Mouse (Mus musculus) urinary bladder, postnatal 36 days (tissue): ENCODE data around the gene Tcf7.

Source experiments
- DNase-seq, 2 experiments: peaks; one replicate each; pipeline ENCODE4 v3.0.0; 2022; ENCODE audit warnings: low spot score in 2 of 2, mixed read lengths in 1 of 2

Gene Tcf7

GRCm38 (mm10) chr11:52282774-52283595 lies at the start of gene Tcf7:
Tcf7 (minus strand) TSS chr11:52283014.
- peak; percentile 38 to 50 for DNase-seq

- DNase-seq, result no peak
These were observed 44.5 kb upstream of the Tcf7 start for GRCm38 (mm10) chr11:52327313-52327712.

- DNase-seq, result no peak
These were observed 41.9 kb upstream of the Tcf7 start for GRCm38 (mm10) chr11:52324442-52325367.

- DNase-seq, result no peak
These were observed 38.7 kb upstream of the Tcf7 start for GRCm38 (mm10) chr11:52321540-52321939.

GRCm38 (mm10) chr11:52320529-52320928 lies 37.7 kb upstream of the Tcf7 start:
- DNase-seq, result no peak

- DNase-seq, result no peak
These were observed 36.9 kb upstream of the Tcf7 start for GRCm38 (mm10) chr11:52319664-52320063.

- no peak for DNase-seq
These were observed 35.6 kb upstream of the Tcf7 start for GRCm38 (mm10) chr11:52318445-52318844.

GRCm38 (mm10) chr11:52314102-52314793 lies 31.4 kb upstream of the Tcf7 start:
- no peak for DNase-seq

- no peak for DNase-seq
These were observed 27.9 kb upstream of the Tcf7 start for GRCm38 (mm10) chr11:52310709-52311108.

GRCm38 (mm10) chr11:52309487-52309886 lies 26.7 kb upstream of the Tcf7 start:
- no peak for DNase-seq

GRCm38 (mm10) chr11:52306431-52306830 lies 23.6 kb upstream of the Tcf7 start:
- DNase-seq, result no peak

GRCm38 (mm10) chr11:52305266-52305665 lies 22.5 kb upstream of the Tcf7 start:
- no peak for DNase-seq

GRCm38 (mm10) chr11:52302668-52303067 lies 19.9 kb upstream of the Tcf7 start:
- DNase-seq, result no peak

- DNase-seq, result no peak
These were observed 16.9 kb upstream of the Tcf7 start for GRCm38 (mm10) chr11:52299687-52300086.

GRCm38 (mm10) chr11:52298955-52299354 lies 16.1 kb upstream of the Tcf7 start:
- DNase-seq, result no peak

GRCm38 (mm10) chr11:52297352-52297751 lies 14.5 kb upstream of the Tcf7 start:
- DNase-seq, result peak; percentile 67 to 77

GRCm38 (mm10) chr11:52294103-52294502 lies 11.3 kb upstream of the Tcf7 start:
- DNase-seq, result no peak

GRCm38 (mm10) chr11:52292894-52293293 lies 10.1 kb upstream of the Tcf7 start:
- no peak for DNase-seq

- DNase-seq, result no peak
These were observed 9.5 kb upstream of the Tcf7 start for GRCm38 (mm10) chr11:52292346-52292745.

GRCm38 (mm10) chr11:52286958-52287305 lies 4.1 kb upstream of the Tcf7 start:
- DNase-seq, result peak in 1 of 2 experiments; percentile 41

GRCm38 (mm10) chr11:52286301-52286957 lies 3.6 kb upstream of the Tcf7 start:
- no peak for DNase-seq
